9 mouse cellular contexts compared by ENCODE assay signal in genomic region chr6:107556996-107557395, GRCm38 (mm10). TPM values are rescaled to one million over a fixed set of nuclear protein-coding genes. Genes with fewer than 3 reads are reported as not detected.
DNase-seq lines count a peak whose midpoint lies in the region; ATAC-seq lines count a peak whose summit lies in the region.
"Had no signal": no experiment of that assay in that cellular context is flagged by ENCODE, and none has a peak within 500 bp of the region (broad histone marks: within the 10 kb centered on the region; RNA-seq: fewer than 3 reads in every experiment).

No protein-coding gene starts in this region.

- DNase-seq in forebrain, embryonic 11.5 days (ENCODE audit: low spot score): no peak
- no peak for DNase-seq in forebrain, embryonic 10.5 days (ENCODE audit: extremely low spot score, low spot score)
- peak; percentile 39 for DNase-seq in adrenal gland, postnatal 25 days
- no peak for DNase-seq in kidney, postnatal 14 days
- no peak for DNase-seq in c-Kit-positive CD71-positive TER-119-positive erythroid progenitor cells, embryonic 14.5 days (ENCODE audit: low spot score)
- DNase-seq in heart, adult 9 months (ENCODE audit: low spot score in 2 of 2): no peak

- no peaks in the 10 kb centered on the region for H3K9me3 ChIP-seq in forebrain, embryonic 11.5 days (ENCODE audit: control insufficient read depth, low read length)
- no peaks in the 10 kb centered on the region for H3K9me3 ChIP-seq in forebrain, embryonic 10.5 days
- no peaks in the 10 kb centered on the region for H3K9me3 ChIP-seq in forebrain, embryonic 13.5 days (replicated peaks)
- no peaks in the 10 kb centered on the region; the same call in 1 of the 2 replicates for H3K9me3 ChIP-seq in midbrain, embryonic 13.5 days
- H3K9me3 ChIP-seq: embryonic facial prominence, embryonic 15.5 days had no signal

- H3K4me1 ChIP-seq in forebrain, embryonic 11.5 days (replicated peaks; ENCODE audit: control insufficient read depth, insufficient read depth, low read length): 0 out of 2 replicates have a peak, but pooled peaks cover 1% of the 10 kb centered on the region
- H3K4me1 ChIP-seq in forebrain, embryonic 10.5 days: peaks cover 6% of the 10 kb centered on the region
- no peaks in the 10 kb centered on the region for H3K4me1 ChIP-seq in forebrain, embryonic 13.5 days
- H3K4me1 ChIP-seq in midbrain, embryonic 13.5 days (replicated peaks): peaks cover 16% of the 10 kb centered on the region
- H3K4me1 ChIP-seq: embryonic facial prominence, embryonic 15.5 days had no signal

- no peak overlapping the region for H3K4me3 ChIP-seq in forebrain, embryonic 11.5 days (ENCODE audit: low read depth, low read length)
- no peak overlapping the region for H3K4me3 ChIP-seq in forebrain, embryonic 10.5 days
- no peak overlapping the region for H3K4me3 ChIP-seq in forebrain, embryonic 13.5 days
- H3K4me3 ChIP-seq in midbrain, embryonic 13.5 days (replicated peaks): no peak overlapping the region
- H3K4me3 ChIP-seq: embryonic facial prominence, embryonic 15.5 days had no signal

- 0 out of 2 replicates have a peak overlapping the region, but pooled peaks have one; percentile 12 for H3K27ac ChIP-seq in forebrain, embryonic 11.5 days (ENCODE audit: low read depth, low read length)
- no peak overlapping the region for H3K27ac ChIP-seq in forebrain, embryonic 10.5 days
- H3K27ac ChIP-seq in forebrain, embryonic 13.5 days: no peak overlapping the region
- peak overlapping the region; percentile 44; the same call in 1 of the 2 replicates for H3K27ac ChIP-seq in midbrain, embryonic 13.5 days
- H3K27ac ChIP-seq: embryonic facial prominence, embryonic 15.5 days had no signal

- ATAC-seq in forebrain, embryonic 11.5 days (replicated peaks; ENCODE audit: low FRiP score): no peak; the same call in 1 of the 2 replicates
- ATAC-seq in forebrain, embryonic 13.5 days: peak; percentile 55
- ATAC-seq in midbrain, embryonic 13.5 days: peak; percentile 67

- H3K36me3 ChIP-seq in forebrain, embryonic 11.5 days (ENCODE audit: control insufficient read depth, insufficient read depth, low read length): no peaks in the 10 kb centered on the region
- H3K36me3 ChIP-seq in forebrain, embryonic 10.5 days (replicated peaks): peaks cover 58% of the 10 kb centered on the region
- H3K36me3 ChIP-seq in forebrain, embryonic 13.5 days (ENCODE audit: poor library complexity, severe bottlenecking): peaks cover 10% of the 10 kb centered on the region; the same call in 1 of the 2 replicates
- H3K36me3 ChIP-seq in midbrain, embryonic 13.5 days: peaks cover 4% of the 10 kb centered on the region; the same call in 1 of the 2 replicates
- H3K36me3 ChIP-seq: embryonic facial prominence, embryonic 15.5 days had no signal

- H3K27me3 ChIP-seq in forebrain, embryonic 11.5 days (ENCODE audit: control insufficient read depth, insufficient read depth, low read length): no peaks in the 10 kb centered on the region
- no peaks in the 10 kb centered on the region for H3K27me3 ChIP-seq in forebrain, embryonic 10.5 days (ENCODE audit: poor library complexity, severe bottlenecking)
- no peaks in the 10 kb centered on the region for H3K27me3 ChIP-seq in forebrain, embryonic 13.5 days
- H3K27me3 ChIP-seq in midbrain, embryonic 13.5 days: no peaks in the 10 kb centered on the region
- H3K27me3 ChIP-seq: embryonic facial prominence, embryonic 15.5 days had no signal

- no peak overlapping the region for H3K9ac ChIP-seq in forebrain, embryonic 11.5 days (ENCODE audit: low read length)
- no peak overlapping the region for H3K9ac ChIP-seq in forebrain, embryonic 13.5 days
- no peak overlapping the region for H3K9ac ChIP-seq in midbrain, embryonic 13.5 days (replicated peaks)
- H3K9ac ChIP-seq: embryonic facial prominence, embryonic 15.5 days had no signal

- H3K4me2 ChIP-seq in forebrain, embryonic 11.5 days (ENCODE audit: low read depth, low read length, severe bottlenecking): no peak overlapping the region
- no peak overlapping the region for H3K4me2 ChIP-seq in forebrain, embryonic 13.5 days
- H3K4me2 ChIP-seq in midbrain, embryonic 13.5 days (replicated peaks): no peak overlapping the region
- H3K4me2 ChIP-seq: embryonic facial prominence, embryonic 15.5 days had no signal

- WGBS in forebrain, embryonic 11.5 days: 75% methylated on average over 3 of the region's 3 CpGs
- WGBS in forebrain, embryonic 10.5 days: 77% methylated on average over 3 of the region's 3 CpGs
- WGBS in forebrain, embryonic 13.5 days: 57% methylated on average over 3 of the region's 3 CpGs
- 68% methylated on average over 3 of the region's 3 CpGs for WGBS in midbrain, embryonic 13.5 days

RNA-seq across cellular contexts. Expression of gene Lrrn1, which starts 27.4 kb away (rescaled TPM):
- polyA plus RNA-seq in forebrain, embryonic 11.5 days (2014; fragmentation: Nextera tagmentation; extraction: Ambion mirVana): 223 and 228 TPM in 2 replicates
- 147 and 152 TPM in 2 replicates for polyA plus RNA-seq in forebrain, embryonic 10.5 days (2016; fragmentation: Nextera tagmentation; extraction: Ambion mirVana)
- 44.1 and 57.7 TPM in 2 replicates for total RNA-seq in adrenal gland, postnatal 25 days (2021)
- polyA plus RNA-seq in forebrain, embryonic 13.5 days (2015; fragmentation: Nextera tagmentation; extraction: Ambion mirVana): 46.0 and 61.4 TPM in 2 replicates
- 74.9 and 82.3 TPM in 2 replicates for polyA plus RNA-seq in midbrain, embryonic 13.5 days (2015; fragmentation: Nextera tagmentation; extraction: Ambion mirVana)

Comparison
In these comparisons a context has a peak if more than half of its experiments do, and no peak if none do; other contexts are left out.
1. H3K27ac ChIP-seq: peak in forebrain, embryonic 11.5 days (single experiment) and midbrain, embryonic 13.5 days (single experiment); none in forebrain, embryonic 10.5 days (single experiment) and forebrain, embryonic 13.5 days (single experiment).